Mouse (Mus musculus) neural tube, embryonic 12.5 days (tissue): ENCODE results near the gene Gm12394. TPM values are rescaled to one million over a fixed set of nuclear protein-coding genes. Genes with fewer than 3 reads are reported as not detected.
"Not testable (repeated sequence)": the region's sequence is repeated elsewhere in the genome, so short reads cannot be mapped to it uniquely, and the experiment has no call there.

ENCODE experiments used
- ATAC-seq: fragments of 200-750 bp; cut with Nextera tagmentation; 2 replicates; pipeline ENCODE4 v1.8.0; 2017; ENCODE audit warnings: low read depth, mild to moderate bottlenecking, moderate TSS enrichment, moderate library complexity; ENCODE audit not compliant: low FRiP score
- H3K27ac ChIP-seq: fragments of 300-500 bp; sonication (generic); 2 replicates; pipeline ENCODE4 v1.5.1; 2016
- H3K27me3 ChIP-seq: fragments of 300-500 bp; sonication (generic); replicated peaks from 2 replicates; pipeline ENCODE4 v1.6.1; 2016; ENCODE audit warnings: mild to moderate bottlenecking
- H3K36me3 ChIP-seq: fragments of 300-500 bp; sonication (generic); 2 replicates; pipeline ENCODE4 v1.6.1; 2016; ENCODE audit warnings: mild to moderate bottlenecking
- H3K4me1 ChIP-seq: fragments of 300-500 bp; sonication (generic); 2 replicates; pipeline ENCODE4 v1.6.1; 2016
- H3K4me2 ChIP-seq: fragments of 300-500 bp; sonication (generic); replicated peaks from 2 replicates; pipeline ENCODE4 v1.6.1; 2016; ENCODE audit warnings: mild to moderate bottlenecking
- H3K4me3 ChIP-seq: fragments of 300-500 bp; sonication (generic); 2 replicates; pipeline ENCODE4 v1.5.1; 2016
- H3K9ac ChIP-seq: fragments of 300-500 bp; sonication (generic); 2 replicates; pipeline ENCODE4 v1.6.1; 2016; ENCODE audit warnings: mild to moderate bottlenecking
- H3K9me3 ChIP-seq: fragments of 300-500 bp; sonication (generic); 2 replicates; pipeline ENCODE4 v1.6.1; 2016; ENCODE audit warnings: mild to moderate bottlenecking
- WGBS: fragments of 180-500 bp; shearing (Covaris S2); methylation state at CpG from one replicate; pipeline ENCODE4 v1.1.7; 2016; 5-methylcytosine and 5-hydroxymethylcytosine counted together
- polyA plus RNA-seq: library from polyadenylated mRNA; unstranded; fragments of >200 nt; fragmentation: Nextera tagmentation; extraction: Ambion mirVana; gene quantifications from 2 replicates; pipeline ENCODE4 v1.2.1, GENCODE M21; 2016

Gm12394 gene
- polyA plus RNA-seq: 0.80 and 0.82 TPM in 2 replicates

- not testable (repeated sequence) for ATAC-seq, H3K36me3 ChIP-seq, H3K9me3 ChIP-seq, H3K27ac ChIP-seq, H3K4me1 ChIP-seq, H3K4me3 ChIP-seq, H3K9ac ChIP-seq, H3K4me2 ChIP-seq, H3K27me3 ChIP-seq
- WGBS: 76% methylated on average over 1 of the region's 1 CpGs
Measured at GRCm38 (mm10) chr4:42856671-42857070, at the start of gene Gm12394. Gene Gm12394 (minus strand): TSS chr4:42856771.

- no peak overlapping the region for H3K27ac ChIP-seq
- no peaks in the 10 kb centered on the region for H3K9me3 ChIP-seq
- H3K9ac ChIP-seq: no peak overlapping the region
- 80% methylated on average over 6 of the region's 6 CpGs for WGBS
- H3K4me3 ChIP-seq: no peak overlapping the region
- H3K4me2 ChIP-seq: no peak overlapping the region
- no peaks in the 10 kb centered on the region for H3K27me3 ChIP-seq
- no peaks in the 10 kb centered on the region for H3K36me3 ChIP-seq
- ATAC-seq: no peak
- H3K4me1 ChIP-seq: no peaks in the 10 kb centered on the region
Measured at GRCm38 (mm10) chr4:42904966-42905365, 48.4 kb upstream of the Gm12394 start.

GRCm38 (mm10) chr4:42904523-42904922 is 48.0 kb upstream of the Gm12394 start:
- H3K9me3 ChIP-seq: no peaks in the 10 kb centered on the region
- H3K36me3 ChIP-seq: no peaks in the 10 kb centered on the region
- 93% methylated on average over 3 of the region's 3 CpGs for WGBS
- no peaks in the 10 kb centered on the region for H3K4me1 ChIP-seq
- no peak overlapping the region for H3K9ac ChIP-seq
- H3K27me3 ChIP-seq: no peaks in the 10 kb centered on the region
- H3K4me3 ChIP-seq: no peak overlapping the region
- no peak for ATAC-seq
- no peak overlapping the region for H3K4me2 ChIP-seq
- no peak overlapping the region for H3K27ac ChIP-seq

GRCm38 (mm10) chr4:42903942-42904341 is 47.4 kb upstream of the Gm12394 start:
- H3K27ac ChIP-seq: no peak overlapping the region
- H3K36me3 ChIP-seq: no peaks in the 10 kb centered on the region
- ATAC-seq: no peak
- H3K4me3 ChIP-seq: no peak overlapping the region
- H3K9ac ChIP-seq: no peak overlapping the region
- H3K4me2 ChIP-seq: no peak overlapping the region
- H3K9me3 ChIP-seq: no peaks in the 10 kb centered on the region
- H3K4me1 ChIP-seq: no peaks in the 10 kb centered on the region
- 65% methylated on average over 1 of the region's 1 CpGs for WGBS
- no peaks in the 10 kb centered on the region for H3K27me3 ChIP-seq

GRCm38 (mm10) chr4:42902730-42903129 is 46.2 kb upstream of the Gm12394 start:
- H3K36me3 ChIP-seq: no peaks in the 10 kb centered on the region
- no peaks in the 10 kb centered on the region for H3K27me3 ChIP-seq
- no peak for ATAC-seq
- no peak overlapping the region for H3K9ac ChIP-seq
- H3K4me3 ChIP-seq: no peak overlapping the region
- no peaks in the 10 kb centered on the region for H3K9me3 ChIP-seq
- no peaks in the 10 kb centered on the region for H3K4me1 ChIP-seq
- no peak overlapping the region for H3K27ac ChIP-seq
- 90% methylated on average over 5 of the region's 5 CpGs for WGBS
- H3K4me2 ChIP-seq: no peak overlapping the region

GRCm38 (mm10) chr4:42902174-42902573 is 45.6 kb upstream of the Gm12394 start:
- Histone ChIP-seq H3K27ac (no peak overlapping the region), H3K9me3 (no peaks in the 10 kb centered on the region), H3K4me1 (no peaks in the 10 kb centered on the region), H3K4me2 (no peak overlapping the region), H3K9ac (no peak overlapping the region), H3K36me3 (no peaks in the 10 kb centered on the region), H3K27me3 (no peaks in the 10 kb centered on the region), H3K4me3 (no peak overlapping the region)
- WGBS: 61% methylated on average over 9 of the region's 9 CpGs
- no peak for ATAC-seq

GRCm38 (mm10) chr4:42900878-42901277 is 44.3 kb upstream of the Gm12394 start:
- H3K4me1 ChIP-seq: no peaks in the 10 kb centered on the region
- no peaks in the 10 kb centered on the region for H3K27me3 ChIP-seq
- no peak overlapping the region for H3K4me2 ChIP-seq
- no peak for ATAC-seq
- H3K4me3 ChIP-seq: no peak overlapping the region
- no peaks in the 10 kb centered on the region for H3K36me3 ChIP-seq
- WGBS: 75% methylated on average over 5 of the region's 5 CpGs
- H3K9me3 ChIP-seq: no peaks in the 10 kb centered on the region
- no peak overlapping the region for H3K9ac ChIP-seq
- H3K27ac ChIP-seq: no peak overlapping the region

- Histone ChIP-seq H3K4me3 (no peak overlapping the region), H3K4me2 (no peak overlapping the region), H3K4me1 (no peaks in the 10 kb centered on the region), H3K9me3 (no peaks in the 10 kb centered on the region), H3K27me3 (no peaks in the 10 kb centered on the region), H3K36me3 (no peaks in the 10 kb centered on the region), H3K27ac (no peak overlapping the region), H3K9ac (no peak overlapping the region)
- 32% methylated on average over 3 of the region's 3 CpGs for WGBS
- no peak for ATAC-seq
Measured at GRCm38 (mm10) chr4:42898914-42899313, 42.3 kb upstream of the Gm12394 start.

- WGBS: 65% methylated on average over 7 of the region's 7 CpGs
- no peaks in the 10 kb centered on the region for H3K9me3 ChIP-seq
- no peak overlapping the region for H3K27ac ChIP-seq
- no peaks in the 10 kb centered on the region for H3K4me1 ChIP-seq
- no peaks in the 10 kb centered on the region for H3K27me3 ChIP-seq
- H3K4me3 ChIP-seq: no peak overlapping the region
- ATAC-seq: no peak
- H3K36me3 ChIP-seq: no peaks in the 10 kb centered on the region
- no peak overlapping the region for H3K9ac ChIP-seq
- no peak overlapping the region for H3K4me2 ChIP-seq
Measured at GRCm38 (mm10) chr4:42895118-42895517, 38.5 kb upstream of the Gm12394 start.

- H3K27me3 ChIP-seq: no peaks in the 10 kb centered on the region
- no peak overlapping the region for H3K27ac ChIP-seq
- ATAC-seq: no peak
- no peak overlapping the region for H3K9ac ChIP-seq
- H3K36me3 ChIP-seq: no peaks in the 10 kb centered on the region
- H3K9me3 ChIP-seq: no peaks in the 10 kb centered on the region
- H3K4me1 ChIP-seq: no peaks in the 10 kb centered on the region
- WGBS: 70% methylated on average over 7 of the region's 7 CpGs
- H3K4me2 ChIP-seq: no peak overlapping the region
- no peak overlapping the region for H3K4me3 ChIP-seq
Measured at GRCm38 (mm10) chr4:42891176-42891575, 34.6 kb upstream of the Gm12394 start.

- Histone ChIP-seq H3K4me3 (no peak overlapping the region), H3K4me2 (no peak overlapping the region), H3K36me3 (no peaks in the 10 kb centered on the region), H3K27me3 (no peaks in the 10 kb centered on the region), H3K9ac (no peak overlapping the region), H3K27ac (no peak overlapping the region), H3K9me3 (no peaks in the 10 kb centered on the region), H3K4me1 (no peaks in the 10 kb centered on the region)
- 92% methylated on average over 6 of the region's 6 CpGs for WGBS
- ATAC-seq: no peak
Measured at GRCm38 (mm10) chr4:42888806-42889205, 32.2 kb upstream of the Gm12394 start.

GRCm38 (mm10) chr4:42886926-42887325 is 30.4 kb upstream of the Gm12394 start:
- no peaks in the 10 kb centered on the region for H3K9me3 ChIP-seq
- H3K36me3 ChIP-seq: no peaks in the 10 kb centered on the region
- no peak for ATAC-seq
- H3K27ac ChIP-seq: no peak overlapping the region
- no peak overlapping the region for H3K9ac ChIP-seq
- H3K4me2 ChIP-seq: no peak overlapping the region
- H3K27me3 ChIP-seq: no peaks in the 10 kb centered on the region
- H3K4me3 ChIP-seq: no peak overlapping the region
- no peaks in the 10 kb centered on the region for H3K4me1 ChIP-seq
- WGBS: 89% methylated on average over 6 of the region's 6 CpGs

- H3K27me3 ChIP-seq: no peaks in the 10 kb centered on the region
- H3K36me3 ChIP-seq: no peaks in the 10 kb centered on the region
- H3K27ac ChIP-seq: no peak overlapping the region
- no peaks in the 10 kb centered on the region for H3K4me1 ChIP-seq
- H3K4me2 ChIP-seq: no peak overlapping the region
- 65% methylated on average over 1 of the region's 1 CpGs for WGBS
- H3K4me3 ChIP-seq: no peak overlapping the region
- H3K9me3 ChIP-seq: no peaks in the 10 kb centered on the region
- H3K9ac ChIP-seq: no peak overlapping the region
- ATAC-seq: no peak
Measured at GRCm38 (mm10) chr4:42880677-42880948, 24.0 kb upstream of the Gm12394 start.
